Mouse (Mus musculus) G1E (cell line): ENCODE data around the gene Atp5g1. TPM values are rescaled to one million over a fixed set of nuclear protein-coding genes. Genes with fewer than 3 reads are reported as not detected.
A peak's percentile ranks its signal among the peaks of the same experiment; 100 is the strongest.

Experiments used
- ATAC-seq: 2 replicates; pipeline ENCODE4 v1.8.0; 2016; ENCODE audit warnings: mild to moderate bottlenecking; ENCODE audit not compliant: insufficient number of reproducible peaks, poor library complexity, low FRiP score, severe bottlenecking; ENCODE audit errors: extremely low read depth
- DNase-seq: peaks from one replicate; pipeline ENCODE4 v3.0.0; 2012; ENCODE audit warnings: low spot score
- H3K27me3 ChIP-seq: 2 replicates; pipeline ENCODE4 v1.6.1; 2012; ENCODE audit warnings: mild to moderate bottlenecking, low read length, inconsistent platforms; ENCODE audit not compliant: insufficient read depth
- H3K36me3 ChIP-seq: replicated peaks from 2 replicates; pipeline ENCODE3; 2012; ENCODE audit warnings: mild to moderate bottlenecking, inconsistent platforms
- H3K4me1 ChIP-seq: 2 replicates; pipeline ENCODE4 v1.6.1; 2012; ENCODE audit warnings: low read depth, low read length, inconsistent platforms, mixed read lengths; ENCODE audit not compliant: insufficient read depth
- H3K4me3 ChIP-seq: 2 replicates; pipeline ENCODE4 v1.5.1; 2012; ENCODE audit warnings: low read depth, mild to moderate bottlenecking, inconsistent platforms, low read length, moderate library complexity, mixed read lengths
- H3K9me3 ChIP-seq: replicated peaks from 2 replicates; pipeline ENCODE4 v1.6.1; 2012; ENCODE audit warnings: inconsistent platforms
- CTCF ChIP-seq: IDR thresholded peaks from 2 replicates; pipeline ENCODE4 v1.5.1; 2012; ENCODE audit warnings: low read depth, low read length, inconsistent platforms, mixed read lengths
- GATA1 ChIP-seq: IDR thresholded peaks from 2 replicates; pipeline ENCODE4 v1.6.1; 2012; ENCODE audit warnings: borderline replicate concordance, low read length, inconsistent platforms, mixed read lengths
- GATA2 ChIP-seq: IDR thresholded peaks from 2 replicates; pipeline ENCODE4 v1.6.1; 2012; ENCODE audit warnings: low read depth, low read length, inconsistent platforms, borderline replicate concordance
- POLR2AphosphoS5 ChIP-seq: IDR thresholded peaks from 2 replicates; pipeline ENCODE4 v1.6.1; 2012; ENCODE audit warnings: low read depth, low read length, inconsistent platforms; ENCODE audit not compliant: insufficient replicate concordance
- TAL1 ChIP-seq: conservative IDR thresholded peaks from 2 replicates; pipeline ENCODE4 v1.6.1; 2012; ENCODE audit warnings: low read depth, low read length, inconsistent platforms, mixed read lengths
- polyA plus RNA-seq: library from polyadenylated mRNA; stranded (reverse); fragments of >175 nt; gene quantifications from 2 replicates; pipeline ENCODE4 v1.2.3, GENCODE M21; 2012
- total RNA-seq, 2 experiments: library from RNA; stranded (forward) in 1 of 2; stranded (reverse) in 1 of 2; fragments of 200-1000 nt in 1 of 2; fragments of >200 nt in 1 of 2; fragmentation: Nextera tagmentation in 1 of 2; gene quantifications; 2 replicates each; pipeline ENCODE4 v1.2.3; 2014 to 2017

Atp5g1 gene
- total and polyA plus RNA-seq, 3 experiments = 108 to 385 (median 304) TPM

GRCm38 (mm10) chr11:96087981-96088380 is 12.5 kb upstream of the Atp5g1 start:
- peaks cover 26% of the 10 kb centered on the region for H3K27me3 ChIP-seq
- TF ChIP-seq GATA1 (no peak), CTCF (no peak), TAL1 (no peak), GATA2 (no peak), POLR2AphosphoS5 (no peak)
- ATAC-seq (no peak), DNase-seq (no peak)
- 0 out of 2 replicates have a peak, but pooled peaks cover 4% of the 10 kb centered on the region for H3K4me1 ChIP-seq
- no peaks in the 10 kb centered on the region for H3K36me3 ChIP-seq
- H3K4me3 ChIP-seq = no peak overlapping the region
- peaks cover 3% of the 10 kb centered on the region for H3K9me3 ChIP-seq

DNA sequence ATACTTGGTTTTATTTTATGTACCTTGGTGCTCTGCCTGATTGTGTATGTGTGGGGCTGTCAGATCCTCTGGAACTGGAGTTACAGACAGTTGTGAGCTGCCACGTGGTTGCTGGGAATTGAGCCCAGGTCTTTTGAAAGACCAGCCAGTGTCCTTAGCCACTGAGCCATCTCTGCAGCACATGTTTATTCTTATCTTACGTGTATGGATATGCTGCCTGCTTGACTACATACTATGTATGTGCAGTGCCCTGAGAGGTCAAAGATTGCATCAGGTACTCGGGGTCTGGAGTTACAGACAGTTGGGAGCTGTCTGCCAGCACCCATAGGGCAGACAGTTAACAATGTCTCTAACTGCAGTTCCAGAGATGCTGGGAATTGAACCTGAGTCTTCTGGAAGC is 7.2 kb upstream of the Atp5g1 start:
- Histone ChIP-seq H3K4me3 (no peak overlapping the region), H3K27me3 (peaks cover 26% of the 10 kb centered on the region), H3K4me1 (peaks cover 7% of the 10 kb centered on the region; the same call in 1 of the 2 replicates), H3K36me3 (no peaks in the 10 kb centered on the region), H3K9me3 (no peaks in the 10 kb centered on the region)
- TF ChIP-seq POLR2AphosphoS5 = no peak
- TF ChIP-seq GATA1 = no peak
- TF ChIP-seq TAL1 = no peak
- no peak for TF ChIP-seq GATA2
- TF ChIP-seq CTCF = no peak
- no peak for DNase-seq
- no peak for ATAC-seq

GRCm38 (mm10) chr11:96080736-96081135 is 5.3 kb upstream of the Atp5g1 start:
- H3K4me3 ChIP-seq = no peak overlapping the region

GRCm38 (mm10) chr11:96076221-96077105 is 993 bp upstream of the Atp5g1 start:
- no peak for TF ChIP-seq GATA1
- ATAC-seq = no peak

More at GRCm38 (mm10) chr11:96080736-96081135, 5.3 kb upstream of the Atp5g1 start:
- H3K36me3 ChIP-seq = no peaks in the 10 kb centered on the region
- TF ChIP-seq TAL1 (no peak), GATA1 (no peak), POLR2AphosphoS5 (no peak), GATA2 (no peak), CTCF (no peak)
- no peak for DNase-seq
- H3K4me1 ChIP-seq = peaks cover 19% of the 10 kb centered on the region; the same call in 1 of the 2 replicates
- peaks cover 18% of the 10 kb centered on the region for H3K27me3 ChIP-seq
- H3K9me3 ChIP-seq = no peaks in the 10 kb centered on the region
- ATAC-seq = no peak

GRCm38 (mm10) chr11:96075177-96075508 is 327 bp downstream of the Atp5g1 start:
- TF ChIP-seq GATA2 (no peak), TAL1 (no peak), GATA1 (no peak), CTCF (no peak), POLR2AphosphoS5 (no peak)
- no peaks in the 10 kb centered on the region for H3K27me3 ChIP-seq
- peaks cover 38% of the 10 kb centered on the region for H3K36me3 ChIP-seq
- H3K9me3 ChIP-seq = no peaks in the 10 kb centered on the region
- no peak for ATAC-seq
- peaks cover 48% of the 10 kb centered on the region for H3K4me1 ChIP-seq
- peak overlapping the region; percentile 90 for H3K4me3 ChIP-seq
- no peak for DNase-seq

More at GRCm38 (mm10) chr11:96076221-96077105, 993 bp upstream of the Atp5g1 start:
- H3K9me3 ChIP-seq = no peaks in the 10 kb centered on the region
- H3K4me1 ChIP-seq = peaks cover 39% of the 10 kb centered on the region
- no peak for DNase-seq
- peaks cover 25% of the 10 kb centered on the region for H3K36me3 ChIP-seq
- H3K27me3 ChIP-seq = peaks cover 3% of the 10 kb centered on the region; the same call in 1 of the 2 replicates
- peak overlapping the region; percentile 90; the same call in 1 of the 2 replicates for H3K4me3 ChIP-seq

DNA sequence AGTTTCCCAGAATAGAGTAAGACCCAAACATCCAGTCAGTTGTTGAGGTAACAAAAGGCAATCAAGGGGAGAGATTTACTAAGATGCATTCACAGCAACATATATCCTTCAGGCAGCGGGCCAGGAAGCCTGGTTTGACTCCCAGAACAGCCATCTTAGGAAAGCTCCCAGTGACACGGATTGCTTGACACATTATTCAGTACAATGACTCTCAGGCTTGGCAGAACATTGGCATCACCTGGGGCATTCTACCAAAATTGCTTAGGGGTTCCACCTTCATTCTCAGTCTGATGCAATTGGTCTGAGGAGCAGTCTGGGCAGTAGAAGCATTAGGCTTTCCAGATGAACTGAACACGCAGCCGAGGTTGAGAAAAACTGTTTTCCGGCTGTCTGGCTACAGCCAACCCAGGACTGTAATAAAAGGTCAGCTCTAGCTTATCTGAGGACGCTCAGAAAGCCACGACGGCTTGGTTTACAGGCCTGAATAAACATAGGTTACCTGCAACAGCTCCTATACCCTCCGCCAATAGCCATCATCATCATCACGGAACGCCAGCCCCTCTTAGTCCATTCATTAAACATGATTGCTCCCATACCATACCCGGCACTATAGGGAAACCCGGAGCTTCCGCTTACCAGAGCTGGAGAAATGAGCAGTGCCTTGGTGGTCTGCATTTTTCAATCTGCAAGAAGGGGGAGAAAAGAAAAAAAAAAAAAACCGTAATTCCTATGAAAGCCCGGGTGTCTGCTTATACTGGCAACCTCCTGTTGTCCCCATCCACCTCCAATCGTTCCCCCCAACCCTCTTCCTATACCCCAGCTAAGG is 906 bp downstream of the Atp5g1 start:
- ATAC-seq (no peak), DNase-seq (no peak)
- TF ChIP-seq POLR2AphosphoS5 (no peak), GATA1 (no peak), CTCF (no peak), GATA2 (no peak), TAL1 (no peak)
- H3K27me3 ChIP-seq = no peaks in the 10 kb centered on the region
- H3K9me3 ChIP-seq = no peaks in the 10 kb centered on the region
- H3K4me1 ChIP-seq = peaks cover 48% of the 10 kb centered on the region
- H3K36me3 ChIP-seq = peaks cover 44% of the 10 kb centered on the region
- H3K4me3 ChIP-seq = peak overlapping the region; percentile 90
